ENCODE assay signal across 7 mouse cellular contexts in genomic region chr3:105959999-105960398, GRCm38 (mm10). TPM values are rescaled to one million over a fixed set of nuclear protein-coding genes. Genes with fewer than 3 reads are reported as not detected.
DNase-seq lines count a peak whose midpoint lies in the region; ATAC-seq and TF ChIP-seq lines count a peak whose summit lies in the region.

Gene Atp5f1, minus strand, starts transcription at chr3:105960099.

- H3K9me3 ChIP-seq in ES-E14 (ENCODE audit: control insufficient read depth, insufficient read depth, low read depth, low read length), result no peaks in the 10 kb centered on the region
- H3K9me3 ChIP-seq in forebrain, embryonic 13.5 days (replicated peaks), result no peaks in the 10 kb centered on the region
- H3K9me3 ChIP-seq in hindbrain, embryonic 10.5 days, result no peaks in the 10 kb centered on the region
- no peaks in the 10 kb centered on the region for H3K9me3 ChIP-seq in liver, embryonic 12.5 days (replicated peaks)
- no peaks in the 10 kb centered on the region for H3K9me3 ChIP-seq in stomach, embryonic 16.5 days (replicated peaks; ENCODE audit: control insufficient read depth, low read length)

- DNase-seq in ES-E14 (ENCODE audit: low read depth, low spot score), result no peak
- no peak for DNase-seq in hindbrain, embryonic 10.5 days (ENCODE audit: low spot score)
- no peak for DNase-seq in cerebellum, postnatal 4 days (ENCODE audit: low spot score in 2 of 2)

- no peaks in the 10 kb centered on the region for H3K27me3 ChIP-seq in forebrain, embryonic 13.5 days
- no peaks in the 10 kb centered on the region for H3K27me3 ChIP-seq in hindbrain, embryonic 10.5 days (ENCODE audit: insufficient read depth, poor library complexity, severe bottlenecking)
- no peaks in the 10 kb centered on the region for H3K27me3 ChIP-seq in liver, embryonic 12.5 days (replicated peaks)
- no peaks in the 10 kb centered on the region for H3K27me3 ChIP-seq in stomach, embryonic 16.5 days (ENCODE audit: control insufficient read depth, insufficient read depth, low read length)

- 5% methylated on average over 6 of the region's 6 CpGs for WGBS in forebrain, embryonic 13.5 days
- 4% methylated on average over 6 of the region's 6 CpGs for WGBS in hindbrain, embryonic 10.5 days
- WGBS in liver, embryonic 12.5 days (ENCODE audit: insufficient replicate concordance), result 5% methylated on average over 6 of the region's 6 CpGs
- 2% methylated on average over 6 of the region's 6 CpGs for WGBS in stomach, embryonic 16.5 days

- peak within 1 kb of the TSS; percentile 86 for H3K4me2 ChIP-seq in forebrain, embryonic 13.5 days
- H3K4me2 ChIP-seq in liver, embryonic 12.5 days, result peak within 1 kb of the TSS; percentile 86
- H3K4me2 ChIP-seq in stomach, embryonic 16.5 days (ENCODE audit: low read depth, low read length), result peak within 1 kb of the TSS; percentile 86

- peak within 1 kb of the TSS; percentile 95 to 99 for H3K4me3 ChIP-seq in ES-E14 (ENCODE audit: insufficient read depth in 1 of 2, low read depth in 1 of 2, low read length in 2 of 2, poor library complexity in 1 of 2, severe bottlenecking in 1 of 2)
- peak within 1 kb of the TSS; percentile 91 for H3K4me3 ChIP-seq in forebrain, embryonic 13.5 days
- peak within 1 kb of the TSS; percentile 94 for H3K4me3 ChIP-seq in hindbrain, embryonic 10.5 days
- H3K4me3 ChIP-seq in liver, embryonic 12.5 days, result peak within 1 kb of the TSS; percentile 85
- H3K4me3 ChIP-seq in stomach, embryonic 16.5 days (replicated peaks; ENCODE audit: low read length), result peak within 1 kb of the TSS; percentile 95

- peak within 1 kb of the TSS; percentile 100 for H3K9ac ChIP-seq in ES-E14 (ENCODE audit: insufficient read depth, low read depth, low read length, poor library complexity, severe bottlenecking)
- peak within 1 kb of the TSS; percentile 95 for H3K9ac ChIP-seq in forebrain, embryonic 13.5 days
- H3K9ac ChIP-seq in liver, embryonic 12.5 days, result peak within 1 kb of the TSS; percentile 94
- H3K9ac ChIP-seq in stomach, embryonic 16.5 days (ENCODE audit: low read length), result peak within 1 kb of the TSS; percentile 97

- in situ Hi-C loops in ES-E14 (cut with MboI; ENCODE audit: low sequenced_read_pairs in 2 of 2, unreplicated experiment in 2 of 2), result no loop called here

- H3K27ac ChIP-seq in ES-E14 (ENCODE audit: insufficient read depth, low read depth, low read length, poor library complexity, severe bottlenecking), result peak within 1 kb of the TSS; percentile 78
- H3K27ac ChIP-seq in forebrain, embryonic 13.5 days, result peak within 1 kb of the TSS; percentile 87
- H3K27ac ChIP-seq in hindbrain, embryonic 10.5 days, result peak within 1 kb of the TSS; percentile 96
- H3K27ac ChIP-seq in liver, embryonic 12.5 days, result peak within 1 kb of the TSS; percentile 92
- H3K27ac ChIP-seq in stomach, embryonic 16.5 days (ENCODE audit: low read length), result peak within 1 kb of the TSS; percentile 92

- peaks cover 0 to 6% of the 10 kb centered on the region in 2 experiments; a peak in 1 of 4 replicates for H3K4me1 ChIP-seq in ES-E14 (ENCODE audit: control insufficient read depth in 2 of 2, insufficient read depth in 2 of 2, low read length in 2 of 2, poor library complexity in 1 of 2)
- peaks cover 31% of the 10 kb centered on the region for H3K4me1 ChIP-seq in forebrain, embryonic 13.5 days
- H3K4me1 ChIP-seq in hindbrain, embryonic 10.5 days (replicated peaks), result peaks cover 24% of the 10 kb centered on the region
- peaks cover 39% of the 10 kb centered on the region for H3K4me1 ChIP-seq in liver, embryonic 12.5 days
- H3K4me1 ChIP-seq in stomach, embryonic 16.5 days (ENCODE audit: control insufficient read depth, insufficient read depth, low read length), result peaks cover 16% of the 10 kb centered on the region

- peaks cover 36% of the 10 kb centered on the region for H3K36me3 ChIP-seq in ES-E14 (ENCODE audit: control insufficient read depth, insufficient read depth, low read length, poor library complexity, severe bottlenecking)
- H3K36me3 ChIP-seq in forebrain, embryonic 13.5 days (ENCODE audit: poor library complexity, severe bottlenecking), result peaks cover 49% of the 10 kb centered on the region
- H3K36me3 ChIP-seq in hindbrain, embryonic 10.5 days, result peaks cover 66% of the 10 kb centered on the region
- H3K36me3 ChIP-seq in liver, embryonic 12.5 days, result peaks cover 64% of the 10 kb centered on the region
- 0 out of 2 replicates have a peak, but pooled peaks cover 12% of the 10 kb centered on the region for H3K36me3 ChIP-seq in stomach, embryonic 16.5 days (ENCODE audit: control insufficient read depth, insufficient read depth, low read length)

- ATAC-seq in CD4-positive, CD25-positive, alpha-beta regulatory T cell, adult 4 months, result no peak
- no peak for ATAC-seq in forebrain, embryonic 13.5 days
- ATAC-seq in liver, embryonic 12.5 days, result no peak
- no peak for ATAC-seq in stomach, embryonic 16.5 days (ENCODE audit: insufficient read depth, low FRiP score)

TF ChIP-seq in ES-E14, 5 proteins besides CTCF, POLR2A, EP300 and RAD21:
- TF ChIP-seq MAFK (IDR thresholded peaks at IDR 0.05; ENCODE audit: insufficient read depth, low read depth, low read length), result no peak
- TF ChIP-seq ZC3H11A (IDR thresholded peaks at IDR 0.05; ENCODE audit: borderline replicate concordance, low read depth, low read length), result no peak
- TF ChIP-seq CHD2 (IDR thresholded peaks at IDR 0.05; ENCODE audit: low read depth, low read length), result no peak
- TF ChIP-seq ZNF384 (IDR thresholded peaks at IDR 0.05; ENCODE audit: low read depth, low read length), result no peak
- TF ChIP-seq HCFC1 (IDR thresholded peaks at IDR 0.05; ENCODE audit: borderline replicate concordance, insufficient read depth, low read length), result no peak

RNA-seq across cellular contexts. Expression of gene Atp5f1, which starts in this region (rescaled TPM):
- polyA plus RNA-seq in CD4-positive, CD25-positive, alpha-beta regulatory T cell, adult 4 months (2017; shearing (Covaris generic)), result 100 to 1,000 TPM; 327 to 367 TPM
- total RNA-seq in ES-E14 (2012; rRNA removed), result 203 and 300 TPM in 2 replicates
- 528 and 564 TPM in 2 replicates for polyA plus RNA-seq in forebrain, embryonic 13.5 days (2015; fragmentation: Nextera tagmentation; extraction: Ambion mirVana)
- 464 and 481 TPM in 2 replicates for polyA plus RNA-seq in hindbrain, embryonic 10.5 days (2016; fragmentation: Nextera tagmentation; extraction: Ambion mirVana)
- 368 TPM in 2 replicates for polyA plus RNA-seq in liver, embryonic 12.5 days (2016; fragmentation: Nextera tagmentation; extraction: Ambion mirVana)
- 473 and 524 TPM in 2 replicates for polyA plus RNA-seq in stomach, embryonic 16.5 days (2015; fragmentation: Nextera tagmentation; extraction: Ambion mirVana)
